Mouse (Mus musculus): ENCODE data around the gene Fam122b.
"Not testable (repeated sequence)": the region's sequence is repeated elsewhere in the genome, so short reads cannot be mapped to it uniquely, and the experiment has no call there.

Fam122b gene

GRCm38 (mm10) chrX:53269289-53270062 is at the start of gene Fam122b:
Fam122b (minus strand) TSS chrX:53269805.
- peak; percentile 77 to 82 for DNase-seq

- DNase-seq, result no peak
These were observed 18.3 kb upstream of the Fam122b start for GRCm38 (mm10) chrX:53287924-53288323.

GRCm38 (mm10) chrX:53273124-53273523 is 3.5 kb upstream of the Fam122b start, which contains the start of gene Fam122c:
Fam122c (plus strand) TSS chrX:53273424.
- DNase-seq, result no peak

- DNase-seq, result not testable (repeated sequence)
These were observed 2.0 kb upstream of the Fam122b start for GRCm38 (mm10) chrX:53271628-53272027.

GRCm38 (mm10) chrX:53270063-53270432 is 443 bp upstream of the Fam122b start:
- no peak for DNase-seq

- peak; percentile 5 to 32 for DNase-seq
These were observed 749 bp downstream of the Fam122b start for GRCm38 (mm10) chrX:53268856-53269255.

GRCm38 (mm10) chrX:53266186-53266585 is 3.4 kb downstream of the Fam122b start:
- DNase-seq, result no peak

GRCm38 (mm10) chrX:53255195-53255594 is 14.4 kb downstream of the Fam122b start:
- no peak for DNase-seq

- DNase-seq, result no peak
These were observed 29.6 kb downstream of the Fam122b start, which contains the start of gene Plac1 for GRCm38 (mm10) chrX:53240011-53240410. Plac1 (minus strand) TSS chrX:53240111.

- no peak for DNase-seq
These were observed 31.6 kb downstream of the Fam122b start for GRCm38 (mm10) chrX:53237971-53238370.

- DNase-seq, result no peak
These were observed 33.2 kb downstream of the Fam122b start for GRCm38 (mm10) chrX:53236404-53236803.

- no peak for DNase-seq
These were observed 35.9 kb downstream of the Fam122b start for GRCm38 (mm10) chrX:53233689-53234088.

GRCm38 (mm10) chrX:53231965-53232364 is 37.6 kb downstream of the Fam122b start:
- no peak for DNase-seq

GRCm38 (mm10) chrX:53224353-53224944 is 45.2 kb downstream of the Fam122b start:
- DNase-seq, result no peak

- no peak for DNase-seq
These were observed 48.8 kb downstream of the Fam122b start for GRCm38 (mm10) chrX:53220855-53221254.

- DNase-seq, result no peak
These were observed 54.9 kb downstream of the Fam122b start for GRCm38 (mm10) chrX:53214557-53215229.

- no peak for DNase-seq
These were observed 55.8 kb downstream of the Fam122b start for GRCm38 (mm10) chrX:53213838-53214237.

- no peak for DNase-seq
These were observed 57.1 kb downstream of the Fam122b start for GRCm38 (mm10) chrX:53212485-53212884.

GRCm38 (mm10) chrX:53211756-53212483 is 57.7 kb downstream of the Fam122b start:
- no peak for DNase-seq

GRCm38 (mm10) chrX:53209431-53209830 is 60.2 kb downstream of the Fam122b start:
- no peak for DNase-seq

- no peak for DNase-seq
These were observed 64.8 kb downstream of the Fam122b start for GRCm38 (mm10) chrX:53204690-53205311.

- DNase-seq, result no peak
These were observed 68.0 kb downstream of the Fam122b start for GRCm38 (mm10) chrX:53201616-53202015.

- DNase-seq, result no peak
These were observed 71.9 kb downstream of the Fam122b start for GRCm38 (mm10) chrX:53197681-53198080.
